Mouse (Mus musculus): ENCODE measurements around the gene Lct.
A peak's percentile ranks its signal among the peaks of the same experiment; 100 is the strongest.
"Not testable (repeated sequence)": the region's sequence is repeated elsewhere in the genome, so short reads cannot be mapped to it uniquely, and the experiment has no call there.

Lct gene

DNA sequence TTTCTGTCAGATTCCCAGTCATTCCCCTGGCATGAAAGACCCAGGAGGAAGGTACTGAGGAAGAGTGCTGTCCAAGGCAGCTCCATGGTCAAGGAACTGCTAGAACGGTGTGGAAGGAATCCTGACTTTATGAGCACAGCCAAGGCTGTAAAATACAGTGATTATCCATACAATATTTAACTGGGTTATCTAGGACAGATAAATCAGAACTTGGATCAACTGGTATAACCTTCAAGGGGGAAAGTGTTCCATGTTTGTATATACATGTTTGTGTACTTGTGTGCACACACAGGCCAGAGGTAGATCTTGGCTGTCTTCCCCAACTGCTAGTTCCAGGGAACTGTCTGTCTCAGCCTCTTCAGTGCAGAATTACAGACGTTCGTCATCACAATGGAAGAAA is at the start of gene Lct:
TSS of gene Lct (minus strand) at position 101 of the 400 bp plus-strand sequence.
- no peak for DNase-seq (ENCODE audit: low read depth, low spot score)

DNA sequence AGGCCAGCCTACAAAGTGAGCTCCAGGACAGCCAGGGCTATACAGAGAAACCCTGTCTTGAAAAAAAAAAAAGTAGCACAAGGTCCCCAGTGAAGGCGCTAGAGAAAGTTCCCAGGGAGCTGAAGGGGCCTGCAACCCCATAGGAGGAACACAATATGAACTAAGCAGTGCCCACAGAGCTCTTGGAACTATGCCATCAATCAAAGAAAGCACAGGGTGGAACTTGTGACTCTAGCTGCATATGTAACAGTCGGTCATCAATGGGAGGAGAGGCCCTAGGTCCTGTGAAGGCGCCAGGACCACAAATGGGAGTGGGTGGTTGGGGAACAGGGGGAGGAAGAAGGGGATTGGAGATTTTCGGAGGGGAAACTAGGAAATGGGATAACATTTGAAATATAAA is 48.7 kb upstream of the Lct start:
- DNase-seq (ENCODE audit: low read depth, low spot score): no peak

DNA sequence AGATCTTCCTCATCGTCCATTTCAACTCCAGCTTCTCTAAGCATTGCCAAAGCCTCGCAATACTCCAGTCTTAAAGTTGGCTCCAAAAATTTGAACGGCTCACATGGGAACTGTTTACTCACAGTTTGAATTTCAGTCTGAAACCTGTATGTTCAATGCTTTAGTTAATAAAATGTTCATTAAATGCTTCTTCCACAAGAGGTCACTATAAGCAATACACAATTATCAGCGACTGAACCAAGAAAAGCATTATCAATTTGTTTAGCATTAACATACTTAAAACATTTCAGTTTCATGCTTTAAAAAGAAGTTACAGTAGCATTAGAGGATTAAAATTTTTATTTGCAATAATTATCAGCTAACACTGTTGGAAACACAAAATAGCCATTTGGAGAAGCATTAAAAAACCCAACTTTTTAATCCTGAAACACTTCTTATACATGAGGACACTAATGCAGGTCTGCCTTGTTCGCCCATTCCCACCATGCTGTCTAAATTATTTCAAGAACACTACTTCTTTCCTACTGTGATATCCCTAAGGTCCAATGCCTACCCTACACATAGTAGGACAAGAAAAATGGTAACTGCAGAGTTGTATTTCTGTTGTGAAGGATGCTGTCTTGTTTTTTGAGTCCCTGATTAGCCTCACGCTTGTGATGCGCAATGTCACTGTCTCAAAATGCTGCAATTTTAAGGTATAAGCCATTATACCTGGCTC is 44.2 kb upstream of the Lct start:
- no peak for DNase-seq (ENCODE audit: low read depth, low spot score)

DNA sequence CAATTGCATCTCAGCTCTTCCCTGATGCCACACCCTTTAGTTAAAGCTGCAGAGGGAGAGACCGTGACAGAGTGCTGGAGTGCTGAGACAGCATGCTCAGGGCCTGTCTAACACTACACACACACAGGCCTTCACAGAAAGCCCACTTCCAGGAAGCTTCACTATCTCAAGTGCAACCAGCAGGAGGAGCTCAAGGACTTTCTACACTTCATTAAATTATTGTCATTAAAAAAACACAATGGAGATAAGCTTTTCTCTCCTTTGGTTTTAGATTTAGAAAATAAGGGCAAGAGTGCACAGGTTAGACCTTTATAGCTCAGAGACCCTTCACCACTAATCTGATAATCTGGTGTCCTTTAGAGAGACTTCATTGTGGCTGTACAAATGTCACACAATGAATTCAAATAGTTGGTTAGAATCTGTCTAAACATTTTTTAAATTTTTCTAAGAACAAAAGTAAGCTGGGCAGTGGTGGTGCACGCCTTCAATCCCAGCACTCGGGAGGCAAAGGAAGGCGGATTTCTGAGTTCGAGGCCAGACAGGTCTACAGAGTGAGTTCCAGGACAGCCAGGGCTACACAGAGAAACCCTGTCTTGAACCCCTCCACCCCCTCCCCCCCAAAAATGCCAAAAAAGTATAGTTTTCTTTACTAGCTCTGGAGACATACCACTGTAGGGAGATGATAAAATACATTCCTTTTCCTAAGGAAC is 40.8 kb upstream of the Lct start:
- peak; percentile 12 for DNase-seq (ENCODE audit: low read depth, low spot score)

DNA sequence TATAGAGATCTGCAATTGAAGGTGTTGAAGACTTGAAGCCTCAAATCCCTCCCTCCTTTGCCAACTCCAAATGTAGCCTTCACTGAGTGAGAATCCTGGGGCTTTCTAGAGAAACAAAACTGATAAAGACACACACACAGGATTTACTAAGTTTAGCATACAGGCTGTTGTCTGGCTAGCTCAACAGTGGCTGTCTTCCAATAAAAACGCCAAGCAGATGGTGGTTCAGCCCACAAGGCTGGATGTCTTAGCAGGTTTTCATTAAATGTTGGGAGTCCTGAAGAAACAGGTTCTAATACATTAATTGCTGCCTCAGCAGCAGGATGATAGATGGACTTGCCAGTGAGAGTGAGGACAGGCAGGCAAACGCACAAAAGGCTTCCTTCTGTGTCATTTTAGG is 32.5 kb upstream of the Lct start:
- peak; percentile 6 for DNase-seq (ENCODE audit: low read depth, low spot score)

DNA sequence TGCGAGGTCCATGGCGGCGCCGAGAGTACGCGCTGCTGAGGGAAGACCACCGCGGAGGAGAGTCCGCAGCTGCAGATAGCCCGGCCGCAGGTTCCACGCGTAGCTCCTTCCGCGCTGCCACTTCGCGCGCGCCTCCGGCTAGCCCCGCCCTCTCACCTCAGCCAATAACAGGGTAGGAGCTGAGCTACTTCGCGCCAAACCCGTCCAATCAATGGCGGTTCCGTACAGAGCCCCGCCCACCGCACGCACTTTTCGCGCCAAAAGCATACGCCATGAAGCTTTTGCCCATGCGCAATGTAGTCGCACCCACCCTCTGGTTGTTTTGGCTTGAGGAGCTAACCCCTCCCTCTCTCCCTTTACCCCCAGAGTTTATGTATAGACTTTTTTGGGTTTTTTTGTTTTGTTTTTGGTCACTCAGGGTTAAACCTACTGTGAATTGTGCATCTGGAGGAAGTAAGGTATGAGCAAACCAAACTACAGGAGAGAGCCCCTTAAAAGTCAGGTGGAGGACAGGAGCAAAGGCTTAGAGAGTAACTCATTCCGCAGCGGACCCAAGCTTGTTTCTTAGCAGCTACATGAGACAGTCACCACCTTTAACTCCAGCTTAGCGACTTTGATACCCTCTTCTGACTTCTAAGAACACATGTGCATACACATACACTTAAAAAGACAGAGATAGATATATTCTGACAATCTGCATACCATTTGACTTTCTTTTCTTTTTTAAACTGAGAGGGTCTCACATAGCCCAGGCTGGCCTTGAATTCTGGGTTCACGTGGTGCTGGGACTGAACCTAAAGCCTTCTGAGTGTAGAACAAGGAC is 31.6 kb upstream of the Lct start, which contains the start of gene Mcm6:
TSS of gene Mcm6 (minus strand) at position 111 of the 823 bp plus-strand sequence.
- peak; percentile 90 for DNase-seq (ENCODE audit: low read depth, low spot score)

DNA sequence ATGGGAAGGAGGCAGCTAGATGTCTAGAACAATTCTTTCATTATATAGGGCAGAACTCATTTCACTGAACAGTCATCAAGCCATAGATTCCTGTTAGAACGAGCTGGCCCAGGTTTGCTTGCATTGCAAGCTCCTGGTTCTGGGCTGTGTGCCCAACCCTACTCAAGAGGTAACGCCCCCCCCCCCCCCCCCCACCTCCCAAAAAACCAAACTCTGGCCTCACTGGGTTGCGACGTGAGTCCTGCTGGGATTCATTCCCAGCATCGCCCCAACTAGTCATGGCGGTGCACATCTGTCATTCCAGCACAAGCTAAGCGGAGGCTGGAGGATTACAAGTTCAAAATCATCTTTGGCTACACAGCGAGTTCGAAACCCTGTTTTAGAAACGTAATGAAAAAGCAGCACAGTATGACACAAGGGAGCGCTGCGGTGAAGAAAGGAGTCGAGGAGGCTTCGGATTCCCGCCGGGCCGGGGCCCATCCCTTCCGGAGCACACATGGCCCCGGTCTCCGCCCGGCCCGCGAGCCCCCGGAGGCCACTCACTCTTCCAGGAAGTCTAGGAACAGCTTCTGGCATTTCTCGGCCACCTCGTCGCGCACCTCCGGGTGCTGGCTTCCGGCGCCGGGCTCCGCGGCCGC is 30.9 kb upstream of the Lct start:
- DNase-seq (ENCODE audit: low read depth, low spot score): peak; percentile 12

DNA sequence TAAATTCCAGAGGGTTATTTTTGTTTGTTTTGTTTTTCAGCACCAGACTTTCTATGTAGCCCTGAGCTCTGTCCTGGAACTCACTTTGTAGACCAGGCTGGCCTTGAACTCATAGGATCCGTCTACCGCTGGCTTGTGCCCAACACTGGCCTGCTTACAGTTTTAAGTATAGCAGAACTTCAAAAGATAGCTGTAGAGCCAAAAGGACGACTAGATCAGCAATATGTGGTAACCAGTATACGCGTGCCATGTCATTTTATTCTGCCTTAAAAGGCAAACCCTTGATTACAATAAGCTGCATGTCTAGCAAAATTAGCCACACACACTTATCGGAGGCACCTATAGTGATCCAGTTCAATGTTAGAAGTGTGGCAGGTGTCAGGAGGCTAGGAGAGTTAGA is 30.2 kb upstream of the Lct start:
- DNase-seq (ENCODE audit: low read depth, low spot score): peak; percentile 25

DNA sequence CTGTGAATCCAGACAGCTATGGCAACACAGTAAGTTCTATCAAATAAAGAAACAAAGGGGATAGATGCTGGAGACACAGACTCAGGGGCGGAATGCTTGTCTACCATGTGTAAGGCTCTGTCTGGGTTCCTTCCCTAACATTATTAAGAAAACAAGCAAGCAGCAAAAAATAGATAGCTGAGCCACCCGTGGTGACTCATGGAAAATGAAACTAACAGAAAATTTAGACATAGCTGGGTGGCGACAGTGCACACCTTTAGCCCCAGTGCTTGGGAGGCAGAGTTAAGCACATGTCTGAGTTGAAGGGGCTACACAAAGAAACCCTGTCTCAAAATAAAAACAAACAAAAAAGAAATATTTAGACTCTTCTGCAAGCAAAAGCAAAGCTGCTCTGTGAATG is 29.3 kb upstream of the Lct start:
- peak; percentile 26 for DNase-seq (ENCODE audit: low read depth, low spot score)

DNA sequence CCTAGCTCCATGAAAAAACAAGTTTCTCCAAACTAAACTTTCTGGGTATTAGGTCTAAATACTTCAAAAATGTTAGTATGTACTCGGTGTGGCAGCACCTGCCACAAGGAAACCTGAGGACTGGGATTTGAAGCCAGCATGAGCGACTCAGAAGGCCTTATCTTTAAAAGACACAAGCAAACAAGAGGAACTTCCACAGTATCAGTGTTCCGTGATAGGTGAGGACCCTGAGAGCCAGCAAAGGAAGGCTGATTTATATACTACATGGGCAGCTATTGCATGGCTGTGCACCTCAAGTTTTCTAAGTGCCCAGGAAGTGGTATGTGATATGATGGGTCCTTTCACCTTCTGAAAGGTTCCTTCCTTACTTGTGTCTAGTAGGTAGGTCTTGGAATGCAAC is 25.0 kb upstream of the Lct start:
- DNase-seq (ENCODE audit: low read depth, low spot score): no peak

DNA sequence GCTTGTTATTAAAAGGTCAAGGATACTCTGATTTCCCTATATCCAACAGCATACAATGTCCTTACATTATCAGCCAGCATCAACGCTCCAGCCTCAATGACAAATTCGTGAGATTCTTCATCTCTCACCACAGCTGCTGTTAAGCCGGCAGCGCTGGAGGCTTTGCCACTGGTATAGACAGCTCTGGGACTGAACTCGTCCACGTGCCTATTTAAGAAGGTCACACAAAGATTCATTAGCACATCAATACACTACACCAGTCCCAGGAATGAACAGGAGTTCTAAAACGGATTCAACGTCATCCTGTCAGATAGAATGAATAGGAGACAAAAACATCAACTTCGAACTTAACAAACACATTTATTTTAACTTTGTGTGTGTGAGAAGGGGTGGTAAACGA is 16.1 kb upstream of the Lct start:
- DNase-seq (ENCODE audit: low read depth, low spot score): no peak

DNA sequence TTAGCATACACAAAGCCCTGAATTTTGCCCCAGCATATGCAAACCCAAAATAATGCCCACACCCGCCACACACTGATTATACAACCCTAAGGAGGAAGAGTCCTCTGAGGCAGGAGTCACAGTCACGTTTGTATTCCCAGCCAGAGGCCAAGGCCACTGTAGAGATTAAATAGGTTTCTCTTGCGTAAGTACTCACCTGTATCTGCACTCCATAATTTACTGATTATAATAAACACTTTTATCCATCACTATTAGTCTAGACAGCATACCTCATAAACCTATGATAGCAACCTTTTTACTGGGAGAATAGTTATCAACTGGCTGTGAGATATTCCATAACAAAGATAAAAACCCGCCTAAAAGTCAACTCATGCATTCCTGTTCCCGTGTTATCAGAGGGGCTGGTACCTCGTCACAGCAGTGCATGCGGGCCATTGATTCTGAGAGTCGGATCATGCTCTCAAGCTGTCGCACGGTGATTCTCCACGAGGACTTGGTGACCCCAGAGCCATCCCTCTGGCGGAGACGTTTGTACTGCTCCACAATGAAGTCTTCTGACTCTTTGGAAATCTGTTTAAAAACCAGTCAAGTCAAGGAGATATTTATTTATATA is 9.7 kb upstream of the Lct start:
- DNase-seq (ENCODE audit: low read depth, low spot score): no peak

DNA sequence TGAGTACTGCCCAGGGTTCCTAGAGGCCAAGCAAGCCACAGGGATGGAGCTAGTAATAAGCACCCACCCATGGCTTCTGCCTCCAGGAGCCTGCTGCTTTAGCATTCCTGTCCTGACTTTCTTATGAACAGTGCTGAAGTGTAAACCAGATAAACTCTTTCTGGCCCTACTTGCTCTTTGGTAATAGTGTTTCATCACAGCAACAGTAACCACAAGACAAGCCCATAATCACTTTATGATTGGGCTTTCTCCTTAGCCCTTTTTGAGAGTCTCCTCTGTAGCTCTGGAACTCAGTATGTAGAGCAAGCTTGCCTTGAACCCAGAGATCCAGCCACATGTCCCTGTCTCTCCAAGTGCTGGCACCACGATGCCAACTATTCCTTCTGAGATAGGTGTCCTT is 2.2 kb upstream of the Lct start:
- DNase-seq (ENCODE audit: low read depth, low spot score): no peak

DNA sequence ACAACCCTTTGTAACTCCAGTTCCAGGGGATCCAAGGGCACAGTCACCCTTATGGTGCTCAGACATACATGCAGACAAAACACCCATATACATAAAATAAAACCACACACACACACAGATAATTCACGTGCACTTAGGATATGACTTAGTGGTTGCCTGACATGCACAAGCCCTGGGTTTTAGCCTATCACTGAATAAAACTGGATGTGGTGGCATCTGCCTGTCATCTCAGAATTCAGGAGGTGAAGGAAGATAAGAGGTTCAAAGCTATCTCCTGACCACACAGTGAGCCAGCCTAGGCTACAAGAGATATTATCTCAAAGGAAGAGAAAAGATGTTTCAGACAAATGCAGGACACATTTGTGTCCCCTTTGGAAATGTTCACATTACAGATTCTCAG is 953 bp downstream of the Lct start:
- DNase-seq (ENCODE audit: low read depth, low spot score): no peak

DNA sequence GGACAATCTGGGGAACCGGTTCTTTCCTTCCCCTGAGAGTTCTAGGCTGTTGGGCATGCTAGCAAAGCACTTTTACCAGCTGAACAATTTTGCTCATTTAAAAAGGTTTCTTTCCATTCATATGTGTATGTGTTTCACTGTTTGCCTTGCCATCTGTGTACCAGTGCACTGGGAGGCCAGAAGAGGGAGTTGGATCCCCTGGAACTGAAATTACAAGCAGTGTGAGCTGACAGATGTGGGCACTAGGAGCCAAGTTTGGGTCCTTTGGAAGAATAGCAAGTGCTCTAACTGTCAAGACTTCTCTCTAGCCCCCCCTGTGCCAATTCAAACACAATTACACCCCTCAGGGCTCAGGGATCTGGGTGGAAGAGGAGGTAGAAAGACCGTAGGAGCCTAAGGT is 3.3 kb downstream of the Lct start:
- no peak for DNase-seq (ENCODE audit: low read depth, low spot score)

DNA sequence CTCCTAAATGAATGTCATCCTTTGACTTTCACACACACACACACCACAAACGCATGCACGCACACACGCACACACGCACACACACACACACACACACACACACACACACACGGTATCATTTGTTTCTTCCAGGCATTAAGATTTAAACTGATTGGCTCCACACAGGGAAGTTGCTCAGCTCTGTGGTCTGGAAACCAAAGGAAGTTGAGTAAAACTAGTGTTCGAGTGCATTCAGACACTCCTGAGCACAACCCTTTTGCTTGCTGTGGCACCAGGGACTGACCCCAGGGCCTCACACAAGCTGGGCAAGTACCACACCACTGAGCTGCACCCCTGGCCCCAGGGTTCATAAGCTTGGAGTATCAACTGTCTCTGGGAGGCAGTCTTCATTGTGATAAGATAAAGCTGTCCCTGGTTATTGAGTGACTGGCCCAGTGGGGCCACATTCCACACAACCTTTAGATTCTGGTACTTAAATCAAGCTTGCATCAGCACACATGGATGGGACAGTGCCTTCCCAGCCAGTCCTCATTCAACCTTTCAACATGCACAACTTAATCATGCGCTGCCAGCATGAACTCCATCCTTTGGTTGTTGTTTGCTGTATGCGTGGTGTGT is 5.0 kb downstream of the Lct start:
- no peak for DNase-seq (ENCODE audit: low read depth, low spot score)

DNA sequence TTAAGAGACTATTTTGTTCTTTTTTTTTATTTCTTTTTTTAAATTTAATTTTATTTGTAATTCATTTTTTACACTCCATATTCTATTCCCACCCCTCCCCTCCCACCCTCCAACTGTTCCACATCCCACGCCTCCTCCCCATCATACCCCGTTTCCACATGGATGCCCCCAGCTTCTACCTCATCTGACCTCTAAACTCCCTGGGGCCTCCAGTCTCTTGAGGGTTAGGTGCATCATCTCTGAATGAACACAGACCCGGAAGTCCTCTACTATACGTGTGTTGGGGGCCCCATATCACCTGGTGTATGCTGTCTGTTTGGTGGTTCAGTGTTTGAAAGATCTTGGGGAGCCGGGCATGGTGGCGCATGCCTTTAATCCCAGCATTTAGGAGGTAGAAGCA is 8.9 kb downstream of the Lct start:
- DNase-seq (ENCODE audit: low read depth, low spot score): not testable (repeated sequence)

DNA sequence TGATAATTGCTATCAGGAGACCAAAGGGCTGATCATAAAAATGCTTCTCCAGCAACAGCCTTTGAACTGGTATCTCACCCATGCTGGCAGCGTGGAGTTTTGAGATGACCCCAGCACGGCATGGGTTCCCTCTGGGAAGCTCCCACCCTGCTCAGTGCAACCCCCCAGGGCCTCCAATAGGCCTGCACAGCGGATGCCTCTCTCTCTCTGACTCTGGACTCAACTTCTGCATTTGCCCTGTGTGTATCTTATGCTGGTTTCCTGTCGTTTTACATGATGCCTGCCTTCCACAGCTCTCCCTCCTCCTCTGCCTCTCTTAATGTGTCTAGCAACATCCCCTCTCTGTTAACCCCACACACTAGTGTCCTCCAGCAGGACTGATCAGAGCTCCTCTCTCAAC is 13.5 kb downstream of the Lct start:
- DNase-seq (ENCODE audit: low read depth, low spot score): no peak

DNA sequence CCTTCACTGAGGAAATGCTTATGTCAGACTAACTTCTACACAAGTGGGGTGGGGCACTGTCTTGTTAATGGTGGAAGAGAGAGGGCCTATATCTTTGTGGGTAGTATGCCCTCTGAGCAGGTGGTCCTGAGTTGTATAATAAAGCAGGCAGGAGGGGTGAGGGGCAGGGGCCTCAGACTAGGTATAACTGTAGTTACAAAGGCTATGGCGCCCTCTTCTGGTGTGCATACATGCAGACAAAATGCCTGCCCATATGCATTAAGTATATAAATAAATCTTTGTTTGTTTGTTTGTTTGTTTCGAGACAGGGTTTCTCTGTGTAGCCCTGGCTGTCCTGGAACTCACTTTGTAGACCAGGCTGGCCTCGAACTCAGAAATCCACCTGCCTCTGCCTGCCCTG is 19.1 kb downstream of the Lct start:
- no peak for DNase-seq (ENCODE audit: low read depth, low spot score)

DNA sequence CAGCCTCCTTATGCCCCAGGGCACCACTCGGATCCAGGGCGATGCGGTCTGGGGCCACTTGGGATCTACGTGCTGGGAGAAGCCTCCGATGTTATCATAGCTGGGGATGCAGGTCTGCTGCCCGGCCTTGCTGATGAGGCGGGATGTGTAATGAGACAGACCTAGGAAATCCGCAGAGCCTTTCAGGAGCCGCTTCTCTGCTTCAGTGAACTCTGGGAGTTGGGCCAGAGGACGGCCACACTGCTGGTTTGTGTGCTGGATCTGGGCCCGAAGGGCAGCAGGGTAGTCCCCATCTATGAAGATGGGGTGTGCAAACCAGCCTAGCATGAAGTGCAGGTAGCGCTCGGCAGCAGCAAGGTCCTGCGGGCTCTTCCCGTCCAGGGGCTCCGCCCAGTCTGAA is 24.2 kb downstream of the Lct start:
- DNase-seq (ENCODE audit: low read depth, low spot score): no peak

Data from c-Kit-negative CD71-positive TER-119-positive erythroid progenitor cells, embryonic 14.5 days (primary cell).